Mouse (Mus musculus) B cell, adult 62 days (primary cell): ENCODE results near the gene Prr19. TPM values are rescaled to one million over a fixed set of nuclear protein-coding genes. Genes with fewer than 3 reads are reported as not detected.

Experiments
- total RNA-seq: library from RNA; stranded (reverse); gene quantifications from 4 replicates; pipeline ENCODE4 v1.2.4, GENCODE M21; 2023

The Prr19 gene
- 0.48 TPM in 1 of 4 replicates, not detected in the others for total RNA-seq

GRCm38 (mm10) chr7:25301063-25301462 lies at the start of gene Prr19:
Prr19 (plus strand) TSS chr7:25301411.

GRCm38 (mm10) chr7:25267301-25267750 lies 33.9 kb upstream of the Prr19 start, which contains the start of gene Cic:
Cic (plus strand) TSS chr7:25267704.

GRCm38 (mm10) chr7:25297454-25298325 lies 3.5 kb upstream of the Prr19 start, which contains the start of gene Pafah1b3:
Pafah1b3 (minus strand) TSS chr7:25297986.

GRCm38 (mm10) chr7:25305956-25306613 lies 4.9 kb downstream of the Prr19 start, which contains the start of gene Tmem145:
Tmem145 (plus strand) TSS chr7:25306106.

DNA sequence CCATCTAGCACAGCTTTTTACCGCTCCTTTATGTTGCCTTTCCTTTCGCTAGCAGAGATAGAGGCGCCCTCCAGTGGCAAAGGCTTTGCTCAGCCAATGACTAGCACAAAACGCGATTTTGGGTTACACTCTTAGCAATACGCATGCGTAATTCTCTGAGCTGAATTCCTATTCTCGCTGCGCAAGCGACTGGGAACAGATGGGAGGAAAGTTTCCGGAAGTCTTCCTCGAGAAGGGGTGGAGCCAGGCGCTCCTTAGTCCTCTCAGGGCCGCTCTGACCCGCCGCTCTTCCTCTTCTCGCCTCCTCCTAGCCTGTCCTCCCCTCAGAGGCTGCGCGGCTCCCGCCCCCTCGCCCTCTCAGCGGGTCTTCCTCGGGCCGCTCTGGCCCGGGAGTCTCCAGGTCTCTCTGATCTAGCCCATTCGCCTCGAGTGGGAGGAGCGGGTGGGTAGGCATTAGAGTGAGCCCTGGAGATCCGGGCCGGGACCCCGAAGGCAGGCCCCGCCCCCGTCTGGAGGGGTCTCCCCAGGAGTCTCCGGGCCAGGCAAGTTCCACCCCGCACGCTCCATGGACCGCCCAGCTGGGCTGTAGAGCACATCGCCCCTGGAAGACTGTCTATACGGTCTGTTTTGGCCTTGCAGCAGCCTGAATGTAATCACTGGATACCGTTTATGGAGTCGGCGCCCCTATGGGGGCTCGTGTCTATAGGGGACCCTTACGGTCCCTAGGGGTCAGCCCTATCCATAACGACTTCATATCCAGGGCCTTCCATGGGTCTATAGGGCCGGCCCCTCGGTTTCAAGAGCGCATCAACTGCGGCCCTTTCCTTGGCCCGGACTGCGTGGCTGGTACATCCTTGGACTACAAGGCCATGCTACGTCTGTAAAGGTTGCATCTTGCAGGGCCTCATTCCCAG lies 15.6 kb downstream of the Prr19 start, which contains the start of gene Megf8:
Gene Megf8, plus strand, starts transcription at position 633 of the 914 bp plus-strand sequence.

Other genes with a start within 250 kb of the Prr19 start
- 1.8 to 4.9 TPM (median 3.5 TPM) in 4 replicates for gene Grik5, start 229.1 kb upstream of the Prr19 start, total RNA-seq
- gene Zfp574, start 228.8 kb upstream of the Prr19 start, total RNA-seq: 11.8 to 16.2 TPM (median 13.1 TPM) in 4 replicates
- gene Pou2f2, start 121.7 kb upstream of the Prr19 start, total RNA-seq: 169 to 195 TPM (median 186 TPM) in 4 replicates
- 95.4 to 116 TPM (median 97.6 TPM) in 4 replicates for gene Dedd2, start 80.8 kb upstream of the Prr19 start, total RNA-seq
- 13.8 to 17.0 TPM (median 15.0 TPM) in 4 replicates for gene Zfp526, start 80.0 kb upstream of the Prr19 start, total RNA-seq
- 81.1 to 85.7 TPM (median 84.3 TPM) in 4 replicates for gene Gsk3a, start 63.6 kb upstream of the Prr19 start, total RNA-seq
- 15.6 to 21.6 TPM (median 20.3 TPM) in 4 replicates for gene Erf, start 50.6 kb upstream of the Prr19 start, total RNA-seq
- 308 to 353 TPM (median 332 TPM) in 4 replicates for gene Cic, start 33.7 kb upstream of the Prr19 start, total RNA-seq
- gene Pafah1b3, start 3.4 kb upstream of the Prr19 start, total RNA-seq: 45.1 to 61.2 TPM (median 47.3 TPM) in 4 replicates
- not detected in 4 replicates for gene Tmem145, start 4.7 kb downstream of the Prr19 start, total RNA-seq
- 1.9 to 2.4 TPM (median 2.3 TPM) in 4 replicates for gene Megf8, start 15.8 kb downstream of the Prr19 start, total RNA-seq
- gene Cnfn, start 68.3 kb downstream of the Prr19 start, total RNA-seq: not detected in 4 replicates
- 29.9 to 35.4 TPM (median 33.8 TPM) in 4 replicates for gene Lipe, start 97.3 kb downstream of the Prr19 start, total RNA-seq
- not detected in 4 replicates for gene Cxcl17, start 111.5 kb downstream of the Prr19 start, total RNA-seq
- gene Ceacam1, start 176.2 kb downstream of the Prr19 start, total RNA-seq: 42.2 to 47.3 TPM (median 44.1 TPM) in 4 replicates
- gene Ceacam2, start 238.4 kb downstream of the Prr19 start, total RNA-seq: 8.2 to 9.3 TPM (median 8.7 TPM) in 4 replicates